Mouse (Mus musculus) embryonic facial prominence, embryonic 11.5 days (tissue): ENCODE results near the gene H2-M10.6. TPM values are rescaled to one million over a fixed set of nuclear protein-coding genes. Genes with fewer than 3 reads are reported as not detected.
"Not testable (repeated sequence)": the region's sequence is repeated elsewhere in the genome, so short reads cannot be mapped to it uniquely, and the experiment has no call there.

Experiments used
- ATAC-seq: fragments of 200-750 bp; cut with Nextera tagmentation; replicated peaks from 2 replicates; pipeline ENCODE4 v1.8.0; 2017; ENCODE audit warnings: low read depth; ENCODE audit not compliant: insufficient number of reproducible peaks, low FRiP score, low TSS enrichment
- DNase-seq: peaks from one replicate; pipeline ENCODE4 v3.0.0-alpha.2; 2015; ENCODE audit warnings: low spot score
- H3K27ac ChIP-seq: fragments of 300-500 bp; sonication (generic); replicated peaks from 2 replicates; pipeline ENCODE4 v1.5.1; 2014; ENCODE audit warnings: mild to moderate bottlenecking, low read depth, low read length, control low read depth
- H3K27me3 ChIP-seq: fragments of 300-500 bp; sonication (generic); 2 replicates; pipeline ENCODE4 v1.6.1; 2014; ENCODE audit warnings: mild to moderate bottlenecking, low read length, moderate library complexity, mixed read lengths; ENCODE audit not compliant: control insufficient read depth, insufficient read depth
- H3K36me3 ChIP-seq: fragments of 300-500 bp; sonication (generic); replicated peaks from 2 replicates; pipeline ENCODE4 v1.6.1; 2014; ENCODE audit warnings: low read depth, mild to moderate bottlenecking, low read length, moderate library complexity, mixed read lengths; ENCODE audit not compliant: control insufficient read depth, insufficient read depth
- H3K4me1 ChIP-seq: fragments of 300-500 bp; sonication (generic); 2 replicates; pipeline ENCODE4 v1.6.1; 2014; ENCODE audit warnings: low read length, mixed read lengths; ENCODE audit not compliant: control insufficient read depth, insufficient read depth
- H3K4me2 ChIP-seq: fragments of 300-500 bp; sonication (generic); 2 replicates; pipeline ENCODE4 v1.6.1; 2014; ENCODE audit warnings: low read depth, mild to moderate bottlenecking, control low read depth, low read length, moderate library complexity
- H3K4me3 ChIP-seq: fragments of 300-500 bp; sonication (generic); 2 replicates; pipeline ENCODE4 v1.5.1; 2014; ENCODE audit warnings: low read depth, low read length, control low read depth
- H3K9ac ChIP-seq: fragments of 300-500 bp; sonication (generic); replicated peaks from 2 replicates; pipeline ENCODE4 v1.6.1; 2014; ENCODE audit warnings: mild to moderate bottlenecking, control low read depth, low read length
- H3K9me3 ChIP-seq: fragments of 300-500 bp; sonication (generic); replicated peaks from 2 replicates; pipeline ENCODE4 v1.6.1; 2016; ENCODE audit warnings: mild to moderate bottlenecking, low read length, inconsistent platforms, mixed read lengths; ENCODE audit not compliant: control insufficient read depth
- WGBS: fragments of 180-500 bp; shearing (Covaris S2); extraction: QIAGEN DNeasy Blood & Tissue Kit; methylation state at CpG from one replicate; pipeline ENCODE4 v1.1.7; 2014; 5-methylcytosine and 5-hydroxymethylcytosine counted together
- polyA plus RNA-seq: library from polyadenylated mRNA; unstranded; fragments of >200 nt; fragmentation: Nextera tagmentation; extraction: Ambion mirVana; gene quantifications from 2 replicates; pipeline ENCODE4 v1.2.1, GENCODE M21; 2014

H2-M10.6 gene
- not detected in 2 replicates for polyA plus RNA-seq

- DNase-seq (no peak), ATAC-seq (no peak)
- H3K4me3 ChIP-seq: no peak within 1 kb of the TSS
- H3K4me1 ChIP-seq: no peaks in the 10 kb centered on the region
- H3K4me2 ChIP-seq: no peak within 1 kb of the TSS
- H3K36me3 ChIP-seq: no peaks in the 10 kb centered on the region
- H3K9ac ChIP-seq: no peak within 1 kb of the TSS
- H3K27me3 ChIP-seq: no peaks in the 10 kb centered on the region
- no peak within 1 kb of the TSS for H3K27ac ChIP-seq
- no peaks in the 10 kb centered on the region for H3K9me3 ChIP-seq
Measured at GRCm38 (mm10) chr17:36811871-36812270, at the start of gene H2-M10.6. Gene H2-M10.6, plus strand, starts transcription at chr17:36812171.

GRCm38 (mm10) chr17:36763816-36764215 is 48.2 kb upstream of the H2-M10.6 start:
- 43% methylated on average over 2 of the region's 2 CpGs for WGBS

GRCm38 (mm10) chr17:36764244-36764643 is 47.7 kb upstream of the H2-M10.6 start:
- not testable (repeated sequence) for H3K4me3 ChIP-seq, H3K9me3 ChIP-seq, H3K9ac ChIP-seq, H3K4me2 ChIP-seq, ATAC-seq, H3K27ac ChIP-seq, H3K36me3 ChIP-seq, H3K27me3 ChIP-seq, H3K4me1 ChIP-seq
- DNase-seq: peak; percentile 4
- 31% methylated on average over 2 of the region's 2 CpGs for WGBS

More at GRCm38 (mm10) chr17:36763816-36764215, 48.2 kb upstream of the H2-M10.6 start:
- no peak overlapping the region for H3K4me3 ChIP-seq
- no peak overlapping the region for H3K9ac ChIP-seq
- H3K4me1 ChIP-seq: no peaks in the 10 kb centered on the region
- H3K4me2 ChIP-seq: no peak overlapping the region
- H3K9me3 ChIP-seq: no peaks in the 10 kb centered on the region
- no peak overlapping the region for H3K27ac ChIP-seq
- no peaks in the 10 kb centered on the region for H3K27me3 ChIP-seq
- DNase-seq: no peak
- ATAC-seq: no peak
- no peaks in the 10 kb centered on the region for H3K36me3 ChIP-seq

GRCm38 (mm10) chr17:36765403-36765802 is 46.6 kb upstream of the H2-M10.6 start:
- H3K4me2 ChIP-seq, H3K9me3 ChIP-seq, ATAC-seq, H3K4me1 ChIP-seq, H3K27ac ChIP-seq, H3K9ac ChIP-seq, H3K4me3 ChIP-seq, DNase-seq, H3K27me3 ChIP-seq, H3K36me3 ChIP-seq: not testable (repeated sequence)
- WGBS: 67% methylated on average over 2 of the region's 2 CpGs

GRCm38 (mm10) chr17:36772610-36773009 is 39.4 kb upstream of the H2-M10.6 start, which contains the start of gene H2-M10.5:
Gene H2-M10.5, plus strand, starts transcription at chr17:36772910.
- H3K4me1 ChIP-seq, H3K27me3 ChIP-seq, H3K9ac ChIP-seq, H3K9me3 ChIP-seq, DNase-seq, H3K36me3 ChIP-seq, H3K27ac ChIP-seq, H3K4me2 ChIP-seq, H3K4me3 ChIP-seq, ATAC-seq: not testable (repeated sequence)
- WGBS: 81% methylated on average over 2 of the region's 2 CpGs

GRCm38 (mm10) chr17:36781533-36781932 is 30.4 kb upstream of the H2-M10.6 start:
- H3K9me3 ChIP-seq: no peaks in the 10 kb centered on the region
- no peak overlapping the region for H3K9ac ChIP-seq
- 70% methylated on average over 3 of the region's 3 CpGs for WGBS
- no peak overlapping the region for H3K4me3 ChIP-seq
- H3K4me2 ChIP-seq: no peak overlapping the region
- no peaks in the 10 kb centered on the region for H3K4me1 ChIP-seq
- H3K36me3 ChIP-seq: no peaks in the 10 kb centered on the region
- H3K27me3 ChIP-seq: no peaks in the 10 kb centered on the region
- DNase-seq (no peak), ATAC-seq (no peak)
- H3K27ac ChIP-seq: no peak overlapping the region

GRCm38 (mm10) chr17:36786483-36786886 is 25.5 kb upstream of the H2-M10.6 start:
- H3K4me2 ChIP-seq, H3K9ac ChIP-seq, H3K36me3 ChIP-seq, ATAC-seq, H3K27ac ChIP-seq, H3K9me3 ChIP-seq, H3K4me1 ChIP-seq, H3K27me3 ChIP-seq, H3K4me3 ChIP-seq: not testable (repeated sequence)
- DNase-seq: peak; percentile 32
- WGBS: 38% methylated on average over 1 of the region's 1 CpGs

- DNase-seq (no peak), ATAC-seq (no peak)
- Histone ChIP-seq H3K27ac (no peak overlapping the region), H3K4me1 (no peaks in the 10 kb centered on the region), H3K4me3 (no peak overlapping the region), H3K9me3 (no peaks in the 10 kb centered on the region), H3K27me3 (no peaks in the 10 kb centered on the region), H3K4me2 (no peak overlapping the region), H3K36me3 (no peaks in the 10 kb centered on the region), H3K9ac (no peak overlapping the region)
- 81% methylated on average over 2 of the region's 2 CpGs for WGBS
Measured at GRCm38 (mm10) chr17:36788351-36788750, 23.6 kb upstream of the H2-M10.6 start.
